Mouse (Mus musculus): Measurements from ENCODE around the gene Mctp1.

Gene Mctp1

DNA sequence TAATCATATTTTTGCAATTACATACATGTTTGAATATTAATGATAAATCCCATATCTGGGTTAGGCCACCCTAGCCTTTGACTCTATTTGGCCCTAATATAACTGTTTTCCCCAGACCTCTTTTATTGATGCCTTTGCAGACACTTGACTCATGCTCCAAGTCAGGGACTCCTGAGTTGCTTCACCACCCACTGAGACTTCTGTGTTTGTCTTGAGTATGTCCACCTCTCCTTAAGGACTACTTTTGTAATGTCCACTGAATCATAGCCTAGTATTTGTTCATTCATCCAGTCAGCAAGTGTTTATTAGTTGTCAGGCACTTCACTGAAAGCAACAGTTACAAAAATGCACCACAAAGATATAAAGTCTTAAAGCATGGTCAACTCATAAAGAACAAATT, 235.8 kb downstream of the Mctp1 start:
- DNase-seq (ENCODE audit: low spot score): no peak

- no peak for DNase-seq (ENCODE audit: low spot score)
Measured at GRCm38 (mm10) chr13:76620525-76620924, 236.2 kb downstream of the Mctp1 start.

DNA sequence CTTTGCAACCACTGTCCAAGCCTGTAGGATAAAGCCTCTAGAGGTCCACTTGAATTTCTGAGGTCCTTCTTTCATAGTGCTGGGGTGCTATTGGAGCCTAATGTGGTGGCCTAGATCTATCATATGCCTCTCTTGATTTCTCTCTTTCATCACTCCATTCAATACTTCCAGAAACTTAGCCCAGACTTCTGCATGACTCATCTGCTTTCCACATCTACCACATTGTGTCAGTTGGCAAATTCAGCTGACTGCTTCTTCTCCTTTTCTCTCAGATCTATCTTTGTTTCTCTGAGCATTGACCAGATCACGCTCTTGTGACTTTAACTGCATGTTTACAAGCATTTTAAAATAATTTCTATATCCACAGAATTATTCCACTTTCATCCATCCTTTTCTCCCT, 249.4 kb downstream of the Mctp1 start:
- no peak for DNase-seq (ENCODE audit: low spot score)

- no peak for DNase-seq (ENCODE audit: low spot score)
Measured at GRCm38 (mm10) chr13:76638282-76638681, 253.9 kb downstream of the Mctp1 start.

DNA sequence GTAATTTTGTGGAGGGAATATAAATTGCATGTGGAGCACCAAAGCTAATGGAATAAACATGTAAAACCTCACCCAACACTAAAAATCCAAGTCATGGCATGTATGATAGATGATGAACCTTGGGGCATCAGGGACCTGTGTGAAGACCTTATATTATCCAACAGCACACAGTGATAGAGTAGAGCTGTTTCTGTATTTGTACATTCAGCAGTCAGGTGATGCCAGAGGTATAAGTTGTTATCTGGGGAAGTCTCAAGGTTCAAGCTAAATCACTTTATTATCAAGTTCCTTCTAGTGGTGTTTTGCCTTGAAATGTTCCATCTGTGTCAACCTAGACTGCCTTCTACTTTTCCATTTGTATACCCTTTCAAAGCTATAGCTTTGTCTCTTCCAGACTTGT, 275.2 kb downstream of the Mctp1 start:
- DNase-seq (ENCODE audit: low spot score): no peak

GRCm38 (mm10) chr13:76681286-76681685, 297.0 kb downstream of the Mctp1 start:
- peak; percentile 9 for DNase-seq (ENCODE audit: low spot score)

GRCm38 (mm10) chr13:76689349-76689748, 305.0 kb downstream of the Mctp1 start:
- DNase-seq (ENCODE audit: low spot score): no peak

GRCm38 (mm10) chr13:76690143-76690542, 305.8 kb downstream of the Mctp1 start:
- DNase-seq (ENCODE audit: low spot score): no peak

GRCm38 (mm10) chr13:76690697-76691096, 306.4 kb downstream of the Mctp1 start:
- no peak for DNase-seq (ENCODE audit: low spot score)

GRCm38 (mm10) chr13:76734013-76734412, 349.7 kb downstream of the Mctp1 start:
- DNase-seq (ENCODE audit: low spot score): no peak

- DNase-seq (ENCODE audit: low spot score): no peak
Measured at GRCm38 (mm10) chr13:76750663-76751429, 366.5 kb downstream of the Mctp1 start.

DNA sequence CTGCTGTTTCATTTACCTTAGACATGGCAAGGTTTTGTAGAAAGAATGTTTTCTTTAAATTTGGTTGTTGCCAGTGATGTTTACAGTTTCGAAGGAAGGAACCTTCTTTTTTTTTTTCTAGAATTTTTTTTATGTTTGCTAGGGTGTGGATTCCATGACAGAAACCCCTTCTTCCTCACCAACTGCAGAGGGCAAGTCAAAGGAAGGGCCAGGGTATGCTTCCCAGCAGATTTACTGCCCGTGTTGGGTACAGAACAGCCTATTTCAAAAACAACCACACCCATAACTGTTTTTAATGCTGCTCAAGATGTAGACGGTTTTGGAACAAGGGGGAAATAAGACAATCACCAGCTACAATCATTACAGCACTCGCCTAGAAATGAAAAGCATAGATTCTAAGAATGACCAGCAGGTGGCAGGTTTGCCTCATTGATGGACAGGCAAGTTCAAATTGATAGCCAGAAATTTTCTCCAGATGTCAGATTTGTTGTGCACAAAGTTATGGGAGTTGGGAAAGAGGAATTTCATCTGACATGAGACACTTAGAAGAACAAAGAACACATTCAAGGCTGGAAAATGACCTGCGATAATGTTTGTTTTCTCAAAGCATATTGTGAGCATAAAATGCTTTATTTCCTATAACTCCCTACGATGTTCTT, 375.6 kb downstream of the Mctp1 start:
- peak; percentile 13 for DNase-seq (ENCODE audit: low spot score)

DNA sequence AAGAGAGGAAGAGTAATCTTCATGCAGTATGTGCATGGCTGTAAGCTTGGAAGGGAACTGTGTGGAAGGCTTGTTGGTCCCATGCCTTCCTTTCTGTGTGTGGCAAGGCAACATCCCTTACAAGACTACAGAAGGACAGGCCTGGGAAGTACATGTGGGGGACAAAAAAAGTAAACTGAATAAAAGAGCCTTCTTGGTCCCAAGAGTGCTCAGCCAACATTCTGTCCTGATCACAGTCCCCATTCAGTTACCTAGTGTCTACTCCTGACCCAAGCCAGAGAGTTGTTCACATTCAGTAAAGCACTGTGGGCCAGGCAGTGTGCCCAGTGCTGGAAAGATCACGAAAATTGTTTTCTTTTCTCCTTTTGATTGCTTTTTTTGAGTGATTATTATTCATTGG, 415.3 kb downstream of the Mctp1 start:
- DNase-seq (ENCODE audit: low spot score): no peak

- no peak for DNase-seq (ENCODE audit: low spot score)
Measured at GRCm38 (mm10) chr13:76801126-76801632, 416.8 kb downstream of the Mctp1 start.

GRCm38 (mm10) chr13:76802051-76802728, 417.9 kb downstream of the Mctp1 start:
- no peak for DNase-seq (ENCODE audit: low spot score)

DNA sequence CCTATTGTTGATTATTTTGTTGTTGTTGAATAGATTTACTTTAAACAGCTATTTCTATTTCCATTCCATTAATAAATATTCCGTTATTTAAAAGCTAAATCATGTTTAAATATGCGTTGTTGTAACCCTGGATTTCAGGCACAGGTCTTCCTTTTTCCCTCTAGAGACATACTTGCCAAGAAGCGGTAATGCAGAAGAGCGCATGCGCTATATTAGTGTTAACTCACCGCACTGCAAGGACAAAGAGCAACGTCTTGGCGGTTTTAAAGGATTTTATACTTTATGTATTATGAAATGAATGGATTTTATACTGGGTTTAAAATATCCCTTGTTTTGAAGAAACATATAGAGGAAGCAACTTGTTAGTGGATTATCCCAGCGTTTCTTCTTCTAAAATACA, 418.6 kb downstream of the Mctp1 start:
- DNase-seq (ENCODE audit: low spot score): no peak

GRCm38 (mm10) chr13:76803799-76804198, 419.5 kb downstream of the Mctp1 start:
- no peak for DNase-seq (ENCODE audit: low spot score)

GRCm38 (mm10) chr13:76808871-76809390, 424.6 kb downstream of the Mctp1 start:
- DNase-seq (ENCODE audit: low spot score): no peak

DNA sequence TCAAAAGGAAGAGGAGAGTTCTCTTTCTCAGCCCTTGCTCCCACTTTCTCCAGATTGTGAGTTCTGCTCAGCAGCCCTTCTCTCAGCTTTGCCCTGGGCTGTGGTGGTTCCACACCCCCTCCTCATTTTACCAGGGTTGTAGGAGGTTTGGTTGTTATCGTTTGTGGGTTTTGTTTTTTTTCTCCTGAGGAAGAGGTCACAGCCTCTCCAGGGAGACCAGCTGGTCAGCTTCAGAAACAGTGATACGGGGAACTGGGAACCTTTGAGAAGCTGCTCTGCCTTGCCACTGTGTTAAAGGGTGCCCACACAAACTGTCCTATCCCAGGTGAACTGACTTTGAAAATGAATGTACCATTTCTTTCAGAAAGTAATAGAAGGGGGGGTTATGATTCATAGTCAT, 425.5 kb downstream of the Mctp1 start:
- DNase-seq (ENCODE audit: low spot score): no peak

- no peak for DNase-seq (ENCODE audit: low spot score)
Measured at GRCm38 (mm10) chr13:76810496-76810939, 426.2 kb downstream of the Mctp1 start.

DNA sequence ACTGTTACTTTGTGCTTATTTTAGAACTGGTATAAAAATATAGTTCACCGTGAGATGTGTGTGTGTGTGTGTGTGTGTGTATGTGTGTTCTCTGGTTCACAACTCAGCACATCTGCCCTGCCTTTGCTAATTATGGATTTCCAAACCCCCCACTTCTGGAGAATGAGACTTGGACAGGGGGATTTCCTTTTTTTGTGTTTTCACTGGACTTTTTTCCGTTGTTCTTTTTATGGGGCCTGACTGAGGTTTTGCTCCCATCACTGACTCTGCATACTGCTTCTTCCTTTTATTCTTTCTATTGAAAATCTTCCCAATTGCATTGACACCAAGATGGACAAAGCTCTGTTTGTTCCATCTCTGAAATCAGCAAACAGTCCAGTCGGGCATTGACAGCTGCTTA, 438.7 kb downstream of the Mctp1 start:
- no peak for DNase-seq (ENCODE audit: low spot score)

DNA sequence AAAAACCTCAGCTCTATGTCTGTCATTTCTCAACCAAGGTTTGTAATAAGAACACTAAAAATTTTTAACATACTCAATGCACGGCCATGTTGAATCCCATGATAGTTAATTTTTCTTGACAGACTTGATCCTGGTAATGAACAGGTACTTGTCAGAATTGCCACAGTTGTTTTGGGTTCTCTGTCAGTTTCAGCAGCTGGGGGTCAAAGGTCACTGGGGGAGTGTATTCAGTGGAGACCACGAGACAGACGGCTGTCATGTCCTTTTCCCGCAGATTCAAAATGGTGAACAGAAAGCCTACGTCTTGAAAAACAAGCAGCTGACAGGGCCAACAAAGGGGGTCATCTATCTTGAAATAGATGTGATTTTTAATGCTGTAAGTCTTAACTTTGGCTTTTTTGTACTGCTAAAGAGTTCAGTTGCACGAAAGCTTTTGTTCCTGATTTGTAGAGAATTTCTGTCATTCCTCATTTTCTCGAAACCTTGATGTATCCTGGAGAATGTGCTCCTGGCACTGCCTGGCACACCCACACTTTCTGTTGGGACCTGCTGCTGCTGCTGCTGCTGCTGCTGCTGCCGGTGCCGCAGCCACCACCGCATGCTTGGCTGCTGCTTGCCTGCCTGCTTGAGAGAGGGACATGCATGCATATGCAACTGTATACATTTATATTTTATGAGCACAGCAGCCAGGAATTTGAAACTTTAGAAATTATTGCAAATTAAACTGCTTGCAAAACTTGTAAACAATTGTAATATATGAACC, 440.8 kb downstream of the Mctp1 start:
- DNase-seq (ENCODE audit: low spot score): no peak
